Mouse (Mus musculus) heart, adult 2 months (tissue): ENCODE measurements around the gene Prkg2. TPM values are rescaled to one million over a fixed set of nuclear protein-coding genes. Genes with fewer than 3 reads are reported as not detected.

Experiments used
- DNase-seq, 2 experiments: peaks; one replicate each; pipeline ENCODE4 v3.0.0; 2021
- H3K27ac ChIP-seq: fragments of 200-600 bp; 2 replicates; pipeline ENCODE4 v1.8.1; 2022
- H3K27me3 ChIP-seq: fragments of 200-500 bp; 2 replicates; pipeline ENCODE4 v1.6.1; 2012; ENCODE audit warnings: mild to moderate bottlenecking, low read length, inconsistent platforms, mixed read lengths; ENCODE audit not compliant: control insufficient read depth, insufficient read depth
- H3K36me3 ChIP-seq: fragments of 200-500 bp; 2 replicates; pipeline ENCODE4 v1.6.1; 2012; ENCODE audit warnings: low read length, inconsistent platforms; ENCODE audit not compliant: control insufficient read depth, insufficient read depth
- H3K4me1 ChIP-seq: fragments of 200-500 bp; 2 replicates; pipeline ENCODE4 v1.6.1; 2011; ENCODE audit warnings: low read length; ENCODE audit not compliant: control insufficient read depth, insufficient read depth
- H3K4me3 ChIP-seq: fragments of 200-600 bp; 2 replicates; pipeline ENCODE4 v1.8.1; 2022
- H3K79me2 ChIP-seq: fragments of 200-500 bp; replicated peaks from 2 replicates; pipeline ENCODE4 v1.6.1; 2012; ENCODE audit warnings: mild to moderate bottlenecking, inconsistent platforms, low read length, moderate library complexity, mixed read lengths; ENCODE audit not compliant: control insufficient read depth, insufficient read depth
- H3K9ac ChIP-seq: fragments of 200-500 bp; 2 replicates; pipeline ENCODE4 v1.6.1; 2012; ENCODE audit warnings: low read depth, mild to moderate bottlenecking, control low read depth, inconsistent platforms, low read length, mixed read lengths
- CTCF ChIP-seq: fragments of 200-600 bp; IDR thresholded peaks from 2 replicates; pipeline ENCODE4 v1.8.1; 2022; ENCODE audit warnings: antibody characterized with exemption, mild to moderate bottlenecking, moderate library complexity
- EP300 ChIP-seq: fragments of 200-500 bp; IDR thresholded peaks from 2 replicates; pipeline ENCODE4 v1.6.1; 2011; ENCODE audit warnings: low read depth, low read length, control low read depth; ENCODE audit not compliant: insufficient read depth
- POLR2A ChIP-seq: fragments of 200-500 bp; IDR thresholded peaks from 2 replicates; pipeline ENCODE4 v1.6.1; 2011; ENCODE audit warnings: mild to moderate bottlenecking, low read depth, low read length, control low read depth; ENCODE audit not compliant: insufficient read depth
- WGBS: fragments of 180-500 bp; shearing (Covaris S2); methylation state at CpG from one replicate; pipeline ENCODE4 v1.1.7; 2018; 5-methylcytosine and 5-hydroxymethylcytosine counted together
- intact Hi-C: fragments of 180-260 bp; cut with DNase I; formaldehyde crosslinking; loops from one replicate; pipeline ENCODE4 v1.15.1; 2025
- long read RNA-seq: library from polyadenylated mRNA; stranded (forward); transcript quantifications from one replicate; pipeline ENCODE4 v2.0.0, GENCODE M21; 2021
- polyA plus RNA-seq: library from polyadenylated mRNA; depleted of rRNA; stranded (reverse); fragments of >200 nt; gene quantifications from 2 replicates; pipeline ENCODE4 v1.2.3, GENCODE M21; 2012; rRNA removed
- total RNA-seq, 2 experiments: library from RNA; stranded (reverse); gene quantifications; 2 replicates each; pipeline ENCODE4 v1.2.3; 2021

Gene Prkg2
- under 1 TPM; 0.26 to 0.52 TPM for total RNA-seq
- polyA plus RNA-seq = 0.04 and 0.12 TPM in 2 replicates
- long read RNA-seq = 0 reads

- Histone ChIP-seq H3K27ac (no peak within 1 kb of the TSS), H3K36me3 (no peaks in the 10 kb centered on the region), H3K4me3 (peak within 1 kb of the TSS; percentile 43), H3K79me2 (no peaks in the 10 kb centered on the region), H3K4me1 (no peaks in the 10 kb centered on the region), H3K27me3 (peaks cover 2% of the 10 kb centered on the region; the same call in 1 of the 2 replicates), H3K9ac (peak within 1 kb of the TSS; percentile 8; the same call in 1 of the 2 replicates)
- DNase-seq = peak; percentile 15 to 27
- under 1% methylated on average over 83 of the region's 94 CpGs for WGBS
- TF ChIP-seq EP300 = no peak
- TF ChIP-seq POLR2A = no peak
- intact Hi-C loops = no loop called here
Observed at GRCm38 (mm10) chr5:99036596-99037441, at the start of gene Prkg2. TSS of gene Prkg2 (minus strand) at chr5:99037351.

GRCm38 (mm10) chr5:99083955-99084354 lies 46.8 kb upstream of the Prkg2 start:
- Histone ChIP-seq H3K9ac (no peak overlapping the region), H3K79me2 (no peaks in the 10 kb centered on the region), H3K27ac (no peak overlapping the region), H3K4me3 (no peak overlapping the region), H3K36me3 (no peaks in the 10 kb centered on the region), H3K4me1 (no peaks in the 10 kb centered on the region), H3K27me3 (no peaks in the 10 kb centered on the region)
- intact Hi-C loops = no loop called here
- no peak for TF ChIP-seq EP300
- no peak for DNase-seq
- 51% methylated on average over 5 of the region's 5 CpGs for WGBS

DNA sequence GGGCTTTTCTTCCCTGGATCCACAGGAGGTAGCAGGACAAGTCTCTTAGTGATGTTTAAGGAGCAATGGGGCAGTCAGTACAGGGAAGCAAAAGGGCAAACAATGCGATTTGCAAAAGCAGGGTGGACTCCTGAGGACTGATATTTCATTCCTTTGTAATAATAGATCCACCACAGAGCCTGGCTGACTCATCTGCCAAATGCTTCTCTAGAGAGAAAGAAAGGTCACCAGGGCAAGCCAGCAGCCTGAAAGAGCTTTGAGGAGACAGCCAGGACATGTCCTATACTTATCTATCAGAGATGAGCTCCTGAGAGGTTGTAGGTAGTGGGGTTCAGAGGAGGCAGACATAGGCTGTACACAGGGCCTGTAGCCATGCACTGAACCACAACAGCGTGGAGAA lies 41.2 kb upstream of the Prkg2 start:
- H3K36me3 ChIP-seq = no peaks in the 10 kb centered on the region
- H3K79me2 ChIP-seq = no peaks in the 10 kb centered on the region
- 51% methylated on average over 2 of the region's 2 CpGs for WGBS
- H3K27me3 ChIP-seq = no peaks in the 10 kb centered on the region
- no peak for DNase-seq
- no peak overlapping the region for H3K27ac ChIP-seq
- H3K4me3 ChIP-seq = no peak overlapping the region
- TF ChIP-seq EP300 (no peak), CTCF (no peak), POLR2A (no peak)
- H3K4me1 ChIP-seq = no peaks in the 10 kb centered on the region
- intact Hi-C loops = no loop called here
- no peak overlapping the region for H3K9ac ChIP-seq

DNA sequence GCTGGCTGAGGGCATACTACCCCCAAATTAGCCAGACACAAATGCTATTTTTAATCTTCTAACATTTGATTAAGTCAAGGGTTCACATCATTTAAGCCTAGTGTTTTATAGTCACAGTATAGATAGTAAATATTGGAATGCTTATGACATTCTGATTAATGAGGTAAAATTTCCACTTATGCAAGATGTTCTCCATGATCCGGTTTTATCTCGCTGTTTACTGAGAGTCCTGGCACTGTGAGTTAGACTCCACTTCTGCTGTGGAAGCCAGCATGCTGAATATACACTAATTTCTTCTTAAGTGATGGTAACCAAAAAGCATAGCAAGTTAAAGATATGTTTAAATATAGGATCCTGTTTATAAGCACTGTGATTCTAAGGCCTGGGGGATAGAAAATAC lies 31.2 kb upstream of the Prkg2 start:
- intact Hi-C loops = no loop called here
- 72% methylated on average over 2 of the region's 2 CpGs for WGBS
- Histone ChIP-seq H3K79me2 (no peaks in the 10 kb centered on the region), H3K27me3 (no peaks in the 10 kb centered on the region), H3K36me3 (no peaks in the 10 kb centered on the region), H3K4me3 (no peak overlapping the region), H3K4me1 (no peaks in the 10 kb centered on the region), H3K27ac (no peak overlapping the region), H3K9ac (no peak overlapping the region)
- TF ChIP-seq CTCF = no peak
- TF ChIP-seq EP300 = no peak
- TF ChIP-seq POLR2A = no peak
- DNase-seq = no peak

DNA sequence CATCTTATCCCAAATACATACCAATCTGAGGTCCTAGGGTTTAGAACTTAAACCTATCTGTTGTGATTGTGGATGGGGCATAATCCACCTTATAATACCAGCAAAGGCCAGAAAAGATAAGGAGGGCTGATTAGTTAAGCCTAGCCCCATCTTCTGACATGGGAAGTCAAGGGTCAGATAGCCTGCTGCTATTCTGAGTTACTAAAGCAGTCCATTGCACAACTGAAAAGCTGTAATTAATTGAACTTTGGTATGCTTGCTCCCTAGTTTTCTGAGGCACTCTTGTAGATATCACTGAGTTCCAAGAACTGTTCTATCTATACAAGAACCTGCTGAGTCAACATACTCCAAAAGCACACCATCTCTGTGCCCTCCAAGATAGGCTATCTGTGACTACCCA lies 25.4 kb upstream of the Prkg2 start:
- Histone ChIP-seq H3K27ac (no peak overlapping the region), H3K79me2 (no peaks in the 10 kb centered on the region), H3K27me3 (no peaks in the 10 kb centered on the region), H3K4me3 (no peak overlapping the region), H3K9ac (no peak overlapping the region), H3K36me3 (no peaks in the 10 kb centered on the region), H3K4me1 (no peaks in the 10 kb centered on the region)
- no peak for DNase-seq
- intact Hi-C loops = no loop called here
- TF ChIP-seq POLR2A (no peak), EP300 (no peak), CTCF (no peak)

- TF ChIP-seq EP300 = no peak
- no peak for TF ChIP-seq CTCF
- TF ChIP-seq POLR2A = no peak
- H3K27ac ChIP-seq = no peak overlapping the region
- H3K27me3 ChIP-seq = peaks cover 2% of the 10 kb centered on the region; the same call in 1 of the 2 replicates
- WGBS = 84% methylated on average over 6 of the region's 6 CpGs
- no peaks in the 10 kb centered on the region for H3K36me3 ChIP-seq
- H3K9ac ChIP-seq = no peak overlapping the region
- DNase-seq = no peak
- no peak overlapping the region for H3K4me3 ChIP-seq
- no peaks in the 10 kb centered on the region for H3K4me1 ChIP-seq
- intact Hi-C loops = no loop called here
- no peaks in the 10 kb centered on the region for H3K79me2 ChIP-seq
Observed at GRCm38 (mm10) chr5:99039021-99039420, 1.9 kb upstream of the Prkg2 start.
